Mouse (Mus musculus): ENCODE data around the gene Insc. TPM values are rescaled to one million over a fixed set of nuclear protein-coding genes. Genes with fewer than 3 reads are reported as not detected.
A peak's percentile ranks its signal among the peaks of the same experiment; 100 is the strongest.

The Insc gene
- polyA plus RNA-seq, 1 experiment: 5.9 TPM

DNA sequence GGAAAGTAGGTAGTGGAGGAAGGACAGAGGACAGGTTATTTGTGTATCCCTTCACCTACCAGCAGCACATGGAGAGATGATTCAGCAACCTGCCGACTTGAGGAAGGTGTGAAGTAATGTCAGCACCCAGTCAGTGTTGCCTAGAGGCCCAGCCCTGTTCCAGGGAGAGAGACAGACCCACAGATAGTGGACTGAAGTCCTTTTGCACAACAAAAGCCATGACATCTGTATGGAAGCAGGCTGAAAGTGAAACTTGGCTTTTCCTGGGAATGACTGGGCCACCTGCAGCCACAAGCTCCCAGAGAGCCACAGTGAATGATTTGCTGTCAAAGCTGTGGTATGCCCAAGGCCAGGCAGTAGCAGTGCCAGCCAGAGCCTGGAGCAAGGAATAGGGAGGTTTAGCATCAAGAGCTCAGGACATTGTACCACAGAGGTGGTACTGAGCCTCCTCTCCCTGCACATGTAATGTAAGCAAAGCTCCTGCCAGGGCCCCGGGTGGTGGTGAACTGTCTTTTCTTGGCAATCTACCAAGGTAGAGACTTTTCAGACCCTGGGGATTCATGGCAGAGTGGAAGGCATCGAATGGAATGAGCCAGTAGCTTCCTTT lies 1.2 kb downstream of the Insc start:
- WGBS: 48% methylated on average over 3 of the region's 3 CpGs
- TF ChIP-seq CTCF (conservative IDR thresholded peaks at IDR 0.05; ENCODE audit: insufficient read depth, insufficient read length, low read depth, low read length) (no peak), POLR2A (IDR thresholded peaks at IDR 0.05; ENCODE audit: low read depth, low read length) (no peak)
- no peaks in the 10 kb centered on the region for H3K4me1 ChIP-seq (ENCODE audit: control insufficient read depth, insufficient read depth, low read length)
- no peak for DNase-seq
- no peaks in the 10 kb centered on the region for H3K36me3 ChIP-seq (ENCODE audit: control insufficient read depth, insufficient read depth, low read length)
- no peak overlapping the region for H3K27ac ChIP-seq (ENCODE audit: insufficient read depth, low read depth, low read length)
- H3K4me3 ChIP-seq (ENCODE audit: insufficient read depth, low read depth, low read length): no peak overlapping the region
- no peaks in the 10 kb centered on the region for H3K27me3 ChIP-seq (replicated peaks; ENCODE audit: control insufficient read depth, insufficient read depth, low read length)

DNA sequence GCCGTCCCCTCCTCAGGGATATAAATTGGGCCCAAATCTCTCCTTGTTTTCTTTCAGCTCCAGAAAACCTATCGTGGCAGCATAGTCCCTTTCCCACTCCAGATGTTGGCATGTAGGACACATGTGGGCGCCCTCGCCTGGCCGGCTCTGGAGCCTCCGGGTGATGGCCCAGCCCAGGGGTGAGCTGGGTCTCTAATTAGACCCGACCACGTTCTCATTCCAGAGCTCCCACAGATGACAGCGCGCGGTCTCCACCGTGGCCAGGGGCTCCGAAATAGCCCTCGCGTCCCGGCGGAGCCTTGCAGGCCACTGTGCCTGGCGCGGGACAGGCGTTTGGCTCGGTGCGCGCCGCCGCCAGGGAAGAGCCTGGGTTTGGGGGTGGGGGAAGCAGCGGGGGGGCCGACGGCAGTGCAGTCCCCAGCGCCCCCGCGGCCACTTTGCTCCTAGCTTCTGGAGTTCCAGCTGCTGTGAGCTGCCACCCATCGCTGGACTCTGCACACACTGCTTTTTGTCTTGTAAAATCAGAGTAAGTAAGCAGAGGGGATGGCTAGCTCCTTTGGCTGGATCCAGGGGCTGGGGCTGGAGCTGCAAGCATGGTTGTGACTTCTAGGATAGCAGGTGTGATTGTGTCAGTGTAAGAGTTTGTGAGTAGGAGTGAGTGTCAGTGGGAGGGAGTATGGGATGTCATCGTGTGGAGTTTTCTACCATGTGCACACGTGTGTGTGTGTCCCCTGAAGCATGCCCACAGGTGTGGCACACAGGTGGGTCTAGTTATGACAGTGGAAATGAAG lies 2.2 kb downstream of the Insc start:
- Histone ChIP-seq H3K4me1 (ENCODE audit: control insufficient read depth, insufficient read depth, low read length) (no peaks in the 10 kb centered on the region), H3K4me3 (ENCODE audit: insufficient read depth, low read depth, low read length) (peak overlapping the region; percentile 25; the same call in 1 of the 2 replicates), H3K36me3 (ENCODE audit: control insufficient read depth, insufficient read depth, low read length) (no peaks in the 10 kb centered on the region), H3K27me3 (replicated peaks; ENCODE audit: control insufficient read depth, insufficient read depth, low read length) (no peaks in the 10 kb centered on the region), H3K27ac (ENCODE audit: insufficient read depth, low read depth, low read length) (no peak overlapping the region)
- peak; percentile 12 for DNase-seq
- TF ChIP-seq POLR2A (IDR thresholded peaks at IDR 0.05; ENCODE audit: low read depth, low read length) (no peak), CTCF (conservative IDR thresholded peaks at IDR 0.05; ENCODE audit: insufficient read depth, insufficient read length, low read depth, low read length) (0 out of 2 replicates have a peak, but pooled peaks have one; percentile 17)
- WGBS: 7% methylated on average over 34 of the region's 34 CpGs

- H3K36me3 ChIP-seq (ENCODE audit: control insufficient read depth, insufficient read depth, low read length): no peaks in the 10 kb centered on the region
- WGBS: 55% methylated on average over 3 of the region's 3 CpGs
- no peak for TF ChIP-seq CTCF (conservative IDR thresholded peaks at IDR 0.05; ENCODE audit: insufficient read depth, insufficient read length, low read depth, low read length)
- no peak for TF ChIP-seq POLR2A (IDR thresholded peaks at IDR 0.05; ENCODE audit: low read depth, low read length)
- DNase-seq: no peak
- H3K27ac ChIP-seq (ENCODE audit: insufficient read depth, low read depth, low read length): no peak overlapping the region
- H3K4me3 ChIP-seq (ENCODE audit: insufficient read depth, low read depth, low read length): no peak overlapping the region
- no peaks in the 10 kb centered on the region for H3K4me1 ChIP-seq (ENCODE audit: control insufficient read depth, insufficient read depth, low read length)
- H3K27me3 ChIP-seq (replicated peaks; ENCODE audit: control insufficient read depth, insufficient read depth, low read length): no peaks in the 10 kb centered on the region
Observed at GRCm38 (mm10) chr7:114747596-114747995, 4.1 kb downstream of the Insc start.

GRCm38 (mm10) chr7:114748239-114748638 lies 4.7 kb downstream of the Insc start:
- Histone ChIP-seq H3K27me3 (replicated peaks; ENCODE audit: control insufficient read depth, insufficient read depth, low read length) (no peaks in the 10 kb centered on the region), H3K4me1 (ENCODE audit: control insufficient read depth, insufficient read depth, low read length) (no peaks in the 10 kb centered on the region), H3K4me3 (ENCODE audit: insufficient read depth, low read depth, low read length) (no peak overlapping the region), H3K36me3 (ENCODE audit: control insufficient read depth, insufficient read depth, low read length) (no peaks in the 10 kb centered on the region), H3K27ac (ENCODE audit: insufficient read depth, low read depth, low read length) (no peak overlapping the region)
- 66% methylated on average over 4 of the region's 4 CpGs for WGBS
- TF ChIP-seq CTCF (conservative IDR thresholded peaks at IDR 0.05; ENCODE audit: insufficient read depth, insufficient read length, low read depth, low read length) (no peak), POLR2A (IDR thresholded peaks at IDR 0.05; ENCODE audit: low read depth, low read length) (no peak)
- DNase-seq: no peak

DNA sequence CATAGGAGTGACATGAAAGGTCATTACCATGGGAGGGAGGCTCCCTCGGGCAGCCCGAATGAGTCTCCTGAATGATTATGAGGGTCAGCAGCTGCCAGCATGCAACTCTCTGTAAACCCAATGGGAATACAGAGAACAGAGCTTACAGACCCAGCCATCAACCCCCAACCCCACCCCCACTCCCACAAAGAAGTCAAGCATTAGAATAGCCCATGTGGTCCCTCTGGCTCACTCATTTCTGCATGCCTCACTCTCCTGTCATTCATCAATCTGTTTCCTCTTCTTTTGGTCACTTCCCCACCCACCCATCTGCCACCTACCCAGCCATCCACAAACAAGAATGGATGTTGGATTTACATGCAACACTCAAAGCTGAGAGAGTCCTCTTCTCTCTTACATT lies 10.0 kb downstream of the Insc start:
- Histone ChIP-seq H3K27me3 (replicated peaks; ENCODE audit: control insufficient read depth, insufficient read depth, low read length) (no peaks in the 10 kb centered on the region), H3K4me3 (ENCODE audit: insufficient read depth, low read depth, low read length) (no peak overlapping the region), H3K27ac (ENCODE audit: insufficient read depth, low read depth, low read length) (no peak overlapping the region), H3K36me3 (ENCODE audit: control insufficient read depth, insufficient read depth, low read length) (no peaks in the 10 kb centered on the region), H3K4me1 (ENCODE audit: control insufficient read depth, insufficient read depth, low read length) (peaks cover 8% of the 10 kb centered on the region; the same call in 1 of the 2 replicates)
- TF ChIP-seq CTCF (conservative IDR thresholded peaks at IDR 0.05; ENCODE audit: insufficient read depth, insufficient read length, low read depth, low read length) (no peak), POLR2A (IDR thresholded peaks at IDR 0.05; ENCODE audit: low read depth, low read length) (no peak)
- 71% methylated on average over 2 of the region's 2 CpGs for WGBS
- no peak for DNase-seq

GRCm38 (mm10) chr7:114754196-114754595 lies 10.7 kb downstream of the Insc start:
- H3K36me3 ChIP-seq (ENCODE audit: control insufficient read depth, insufficient read depth, low read length): no peaks in the 10 kb centered on the region
- DNase-seq: peak; percentile 6
- no peaks in the 10 kb centered on the region for H3K27me3 ChIP-seq (replicated peaks; ENCODE audit: control insufficient read depth, insufficient read depth, low read length)
- WGBS: 27% methylated on average over 1 of the region's 1 CpGs
- no peak overlapping the region for H3K27ac ChIP-seq (ENCODE audit: insufficient read depth, low read depth, low read length)
- H3K4me1 ChIP-seq (ENCODE audit: control insufficient read depth, insufficient read depth, low read length): peaks cover 8% of the 10 kb centered on the region; the same call in 1 of the 2 replicates
- no peak overlapping the region for H3K4me3 ChIP-seq (ENCODE audit: insufficient read depth, low read depth, low read length)
- TF ChIP-seq CTCF (conservative IDR thresholded peaks at IDR 0.05; ENCODE audit: insufficient read depth, insufficient read length, low read depth, low read length) (no peak), POLR2A (IDR thresholded peaks at IDR 0.05; ENCODE audit: low read depth, low read length) (no peak)

DNA sequence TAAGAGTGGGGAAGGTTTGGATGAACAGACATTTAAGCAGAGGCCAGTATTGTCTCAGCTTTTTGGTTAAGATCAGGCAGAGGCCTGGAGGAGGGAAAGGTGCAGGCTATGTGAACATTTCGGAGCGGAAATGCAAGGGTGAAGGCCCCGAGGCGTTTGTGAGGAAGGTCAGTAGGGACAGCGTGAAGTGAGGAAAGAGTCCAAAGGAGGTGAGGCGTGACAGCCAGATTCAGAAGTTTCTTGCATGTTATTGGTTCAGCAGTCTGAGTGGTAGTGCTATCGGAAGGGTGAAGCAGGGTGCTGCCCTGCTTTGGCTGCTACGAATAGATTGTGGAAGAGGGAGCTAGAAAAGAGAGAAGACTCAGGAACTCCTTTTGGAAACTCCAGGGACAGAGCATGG lies 11.1 kb downstream of the Insc start:
- TF ChIP-seq POLR2A (IDR thresholded peaks at IDR 0.05; ENCODE audit: low read depth, low read length) (no peak), CTCF (conservative IDR thresholded peaks at IDR 0.05; ENCODE audit: insufficient read depth, insufficient read length, low read depth, low read length) (no peak)
- peaks cover 8% of the 10 kb centered on the region; the same call in 1 of the 2 replicates for H3K4me1 ChIP-seq (ENCODE audit: control insufficient read depth, insufficient read depth, low read length)
- H3K27ac ChIP-seq (ENCODE audit: insufficient read depth, low read depth, low read length): no peak overlapping the region
- H3K36me3 ChIP-seq (ENCODE audit: control insufficient read depth, insufficient read depth, low read length): no peaks in the 10 kb centered on the region
- peak; percentile 51 for DNase-seq
- WGBS: 38% methylated on average over 8 of the region's 8 CpGs
- no peaks in the 10 kb centered on the region for H3K27me3 ChIP-seq (replicated peaks; ENCODE audit: control insufficient read depth, insufficient read depth, low read length)
- no peak overlapping the region for H3K4me3 ChIP-seq (ENCODE audit: insufficient read depth, low read depth, low read length)
